Mouse (Mus musculus) stomach, postnatal 0 days (tissue): ENCODE data around the gene Ubxn6. TPM values are rescaled to one million over a fixed set of nuclear protein-coding genes. Genes with fewer than 3 reads are reported as not detected.
A peak's percentile ranks its signal among the peaks of the same experiment; 100 is the strongest.
"Not testable (repeated sequence)": the region's sequence is repeated elsewhere in the genome, so short reads cannot be mapped to it uniquely, and the experiment has no call there.

Experiments used
- ATAC-seq: fragments of 200-750 bp; cut with Nextera tagmentation; 2 replicates; pipeline ENCODE4 v1.8.0; 2017; ENCODE audit not compliant: low FRiP score, low TSS enrichment
- DNase-seq: peaks from one replicate; pipeline ENCODE4 v3.0.0-alpha.2; 2016; ENCODE audit warnings: low spot score
- H3K27ac ChIP-seq: fragments of 300-500 bp; sonication (generic); replicated peaks from 2 replicates; pipeline ENCODE4 v1.5.1; 2014; ENCODE audit warnings: mild to moderate bottlenecking, control low read depth
- H3K27me3 ChIP-seq: fragments of 300-500 bp; sonication (generic); 2 replicates; pipeline ENCODE4 v1.6.1; 2014; ENCODE audit warnings: low read length; ENCODE audit not compliant: control insufficient read depth, insufficient read depth
- H3K36me3 ChIP-seq: fragments of 300-500 bp; sonication (generic); 2 replicates; pipeline ENCODE4 v1.6.1; 2014; ENCODE audit warnings: low read length, mixed read lengths; ENCODE audit not compliant: control insufficient read depth, insufficient read depth
- H3K4me1 ChIP-seq: fragments of 300-500 bp; sonication (generic); replicated peaks from 2 replicates; pipeline ENCODE4 v1.6.1; 2014; ENCODE audit warnings: antibody characterized with exemption; ENCODE audit not compliant: control insufficient read depth, insufficient read depth
- H3K4me2 ChIP-seq: fragments of 300-500 bp; sonication (generic); replicated peaks from 2 replicates; pipeline ENCODE4 v1.6.1; 2014; ENCODE audit warnings: low read depth, mild to moderate bottlenecking, control low read depth, moderate library complexity
- H3K4me3 ChIP-seq: fragments of 300-500 bp; sonication (generic); 2 replicates; pipeline ENCODE4 v1.5.1; 2014; ENCODE audit warnings: low read depth, low read length, control low read depth
- H3K9ac ChIP-seq: fragments of 300-500 bp; sonication (generic); 2 replicates; pipeline ENCODE4 v1.6.1; 2014; ENCODE audit warnings: mild to moderate bottlenecking, low read length, control low read depth, mixed read lengths
- H3K9me3 ChIP-seq: fragments of 300-500 bp; sonication (generic); 2 replicates; pipeline ENCODE4 v1.6.1; 2016; ENCODE audit warnings: low read length; ENCODE audit not compliant: control insufficient read depth
- CTCF ChIP-seq: IDR thresholded peaks from 2 replicates; pipeline ENCODE4 v1.5.1; 2016; ENCODE audit warnings: antibody characterized with exemption, low read depth, mild to moderate bottlenecking, moderate library complexity
- EP300 ChIP-seq: optimal IDR thresholded peaks from 2 replicates; pipeline ENCODE3; 2016; ENCODE audit warnings: antibody characterized with exemption
- WGBS: fragments of 180-500 bp; shearing (Covaris S2); extraction: QIAGEN DNeasy Blood & Tissue Kit; methylation state at CpG from one replicate; pipeline ENCODE4 v1.1.7; 2014; 5-methylcytosine and 5-hydroxymethylcytosine counted together
- polyA plus RNA-seq: library from polyadenylated mRNA; unstranded; fragments of >200 nt; fragmentation: Nextera tagmentation; extraction: Ambion mirVana; gene quantifications from 2 replicates; pipeline ENCODE4 v1.2.1, GENCODE M21; 2015

Gene Ubxn6
- polyA plus RNA-seq, 1 experiment from 2014 or later, result 43.0 TPM

- 70% methylated on average over 4 of the region's 4 CpGs for WGBS
Observed at GRCm38 (mm10) chr17:56110571-56110970, 35.7 kb upstream of the Ubxn6 start.

GRCm38 (mm10) chr17:56109219-56110051 lies 34.6 kb upstream of the Ubxn6 start, which contains the start of gene Plin4:
Plin4 (minus strand) TSS chr17:56109803.
- DNase-seq, result peak; percentile 58
- no peaks in the 10 kb centered on the region for H3K4me1 ChIP-seq
- peak within 1 kb of the TSS; percentile 15; the same call in 1 of the 2 replicates for H3K4me3 ChIP-seq
- no peaks in the 10 kb centered on the region for H3K27me3 ChIP-seq
- H3K4me2 ChIP-seq, result peak within 1 kb of the TSS; percentile 31
- peak within 1 kb of the TSS; percentile 24; the same call in 1 of the 2 replicates for H3K27ac ChIP-seq
- no peak for TF ChIP-seq CTCF
- no peak for TF ChIP-seq EP300
- no peaks in the 10 kb centered on the region for H3K9me3 ChIP-seq
- 52% methylated on average over 7 of the region's 10 CpGs for WGBS
- peak within 1 kb of the TSS; percentile 38; the same call in 1 of the 2 replicates for H3K9ac ChIP-seq
- H3K36me3 ChIP-seq, result no peaks in the 10 kb centered on the region
- peak; percentile 73 for ATAC-seq

More at GRCm38 (mm10) chr17:56110571-56110970, 35.7 kb upstream of the Ubxn6 start:
- no peak for DNase-seq
- no peaks in the 10 kb centered on the region for H3K4me1 ChIP-seq
- H3K9me3 ChIP-seq, result no peaks in the 10 kb centered on the region
- no peak overlapping the region for H3K9ac ChIP-seq
- H3K27ac ChIP-seq, result no peak overlapping the region
- no peaks in the 10 kb centered on the region for H3K27me3 ChIP-seq
- no peak overlapping the region for H3K4me3 ChIP-seq
- no peaks in the 10 kb centered on the region for H3K36me3 ChIP-seq
- no peak for ATAC-seq
- TF ChIP-seq CTCF, result no peak
- TF ChIP-seq EP300, result no peak
- H3K4me2 ChIP-seq, result no peak overlapping the region

- WGBS, result 73% methylated on average over 6 of the region's 6 CpGs
- no peak for DNase-seq
Observed at GRCm38 (mm10) chr17:56108334-56109044, 33.7 kb upstream of the Ubxn6 start.

GRCm38 (mm10) chr17:56107736-56108135 lies 32.9 kb upstream of the Ubxn6 start:
- WGBS, result 66% methylated on average over 2 of the region's 2 CpGs
- Histone ChIP-seq H3K9me3 (no peaks in the 10 kb centered on the region), H3K27me3 (no peaks in the 10 kb centered on the region), H3K27ac (no peak overlapping the region), H3K36me3 (no peaks in the 10 kb centered on the region; the same call in 1 of the 2 replicates), H3K4me3 (no peak overlapping the region), H3K9ac (no peak overlapping the region), H3K4me2 (no peak overlapping the region), H3K4me1 (no peaks in the 10 kb centered on the region)
- ATAC-seq (no peak), DNase-seq (no peak)
- no peak for TF ChIP-seq CTCF
- TF ChIP-seq EP300, result no peak

More at GRCm38 (mm10) chr17:56108334-56109044, 33.7 kb upstream of the Ubxn6 start:
- Histone ChIP-seq H3K27me3 (no peaks in the 10 kb centered on the region), H3K4me2 (peak overlapping the region; percentile 31; the same call in 1 of the 2 replicates), H3K4me3 (peak overlapping the region; percentile 15; the same call in 1 of the 2 replicates), H3K36me3 (no peaks in the 10 kb centered on the region; the same call in 1 of the 2 replicates), H3K9me3 (no peaks in the 10 kb centered on the region), H3K4me1 (no peaks in the 10 kb centered on the region), H3K27ac (peak overlapping the region; percentile 24; the same call in 1 of the 2 replicates), H3K9ac (no peak overlapping the region; the same call in 1 of the 2 replicates)
- ATAC-seq, result peak; percentile 12; the same call in 1 of the 2 replicates
- no peak for TF ChIP-seq CTCF
- TF ChIP-seq EP300, result no peak

- Histone ChIP-seq H3K9me3 (no peaks in the 10 kb centered on the region), H3K4me1 (no peaks in the 10 kb centered on the region), H3K27me3 (no peaks in the 10 kb centered on the region), H3K36me3 (no peaks in the 10 kb centered on the region; the same call in 1 of the 2 replicates), H3K4me3 (no peak overlapping the region), H3K4me2 (no peak overlapping the region), H3K27ac (no peak overlapping the region), H3K9ac (no peak overlapping the region)
- TF ChIP-seq EP300, result no peak
- no peak for TF ChIP-seq CTCF
- DNase-seq (no peak), ATAC-seq (no peak)
- 71% methylated on average over 4 of the region's 4 CpGs for WGBS
Observed at GRCm38 (mm10) chr17:56106981-56107380, 32.2 kb upstream of the Ubxn6 start.

- H3K27me3 ChIP-seq, H3K9ac ChIP-seq, ATAC-seq, H3K4me1 ChIP-seq, H3K36me3 ChIP-seq, H3K4me2 ChIP-seq, DNase-seq, H3K27ac ChIP-seq, H3K4me3 ChIP-seq, H3K9me3 ChIP-seq: not testable (repeated sequence)
- 96% methylated on average over 4 of the region's 4 CpGs for WGBS
Observed at GRCm38 (mm10) chr17:56106436-56106835, 31.6 kb upstream of the Ubxn6 start.

- ATAC-seq, H3K4me3 ChIP-seq, H3K36me3 ChIP-seq, H3K4me2 ChIP-seq, H3K9me3 ChIP-seq, H3K9ac ChIP-seq, DNase-seq, H3K27me3 ChIP-seq, H3K27ac ChIP-seq, H3K4me1 ChIP-seq: not testable (repeated sequence)
- WGBS, result 89% methylated on average over 2 of the region's 5 CpGs
Observed at GRCm38 (mm10) chr17:56104821-56105220, 30.0 kb upstream of the Ubxn6 start.
